Mouse (Mus musculus) liver, embryonic 14.5 days (tissue): ENCODE results near the gene Rhbg. TPM values are rescaled to one million over a fixed set of nuclear protein-coding genes. Genes with fewer than 3 reads are reported as not detected.

Experiments used
- ATAC-seq: fragments of 200-750 bp; cut with Nextera tagmentation; 2 replicates; pipeline ENCODE4 v1.8.0; 2017; ENCODE audit warnings: moderate number of reproducible peaks, mild to moderate bottlenecking, moderate library complexity; ENCODE audit not compliant: insufficient read depth
- DNase-seq, 3 experiments: peaks; one replicate each; pipeline ENCODE4 v3.0.0-alpha.2; 2012 to 2013; ENCODE audit warnings: low read depth in 3 of 3, low spot score in 3 of 3
- H3K27ac ChIP-seq: fragments of 300-500 bp; sonication (generic); 2 replicates; pipeline ENCODE4 v1.5.1; 2014; ENCODE audit warnings: moderate library complexity, mild to moderate bottlenecking, control low read depth, inconsistent platforms
- H3K27me3 ChIP-seq: fragments of 300-500 bp; sonication (generic); 2 replicates; pipeline ENCODE4 v1.6.1; 2014; ENCODE audit warnings: mild to moderate bottlenecking, low read length, moderate library complexity; ENCODE audit not compliant: control insufficient read depth, insufficient read depth
- H3K36me3 ChIP-seq: fragments of 300-500 bp; sonication (generic); replicated peaks from 2 replicates; pipeline ENCODE4 v1.6.1; 2014; ENCODE audit warnings: low read depth; ENCODE audit not compliant: control insufficient read depth, insufficient read depth
- H3K4me1 ChIP-seq, 2 experiments: fragments of 200-500 bp in 1 of 2; fragments of 300-500 bp in 1 of 2; sonication (generic) in 1 of 2; replicated peaks; 2 replicates each; pipeline ENCODE4 v1.6.1; 2012 to 2014; ENCODE audit warnings: antibody characterized with exemption in 1 of 2, inconsistent platforms in 1 of 2, low read length in 1 of 2; ENCODE audit not compliant: control insufficient read depth in 2 of 2, insufficient read depth in 2 of 2
- H3K4me2 ChIP-seq: fragments of 300-500 bp; sonication (generic); 2 replicates; pipeline ENCODE4 v1.6.1; 2014; ENCODE audit warnings: low read depth, mild to moderate bottlenecking, control low read depth, moderate library complexity
- H3K4me3 ChIP-seq, 2 experiments: fragments of 200-500 bp in 1 of 2; fragments of 300-500 bp in 1 of 2; sonication (generic) in 1 of 2; 2 replicates each; pipeline ENCODE4 v1.5.1; 2012 to 2014; ENCODE audit warnings: low read depth in 2 of 2, low read length in 2 of 2, mild to moderate bottlenecking in 2 of 2, control low read depth in 1 of 2, inconsistent platforms in 1 of 2, moderate library complexity in 1 of 2; ENCODE audit not compliant: insufficient read depth in 1 of 2
- H3K9ac ChIP-seq: fragments of 300-500 bp; sonication (generic); replicated peaks from 2 replicates; pipeline ENCODE4 v1.6.1; 2014; ENCODE audit warnings: mild to moderate bottlenecking, control low read depth, moderate library complexity
- H3K9me3 ChIP-seq: fragments of 300-500 bp; sonication (generic); 2 replicates; pipeline ENCODE4 v1.6.1; 2016; ENCODE audit warnings: low read length, mixed read lengths; ENCODE audit not compliant: control insufficient read depth
- CTCF ChIP-seq: IDR thresholded peaks from 2 replicates; pipeline ENCODE4 v1.5.1; 2016; ENCODE audit warnings: antibody characterized with exemption, low read depth, control low read depth
- EP300 ChIP-seq: IDR thresholded peaks from 2 replicates; pipeline ENCODE4 v1.6.1; 2016; ENCODE audit warnings: antibody characterized with exemption, low read depth
- WGBS: fragments of 180-500 bp; shearing (Covaris S2); extraction: QIAGEN DNeasy Blood & Tissue Kit; methylation state at CpG from one replicate; pipeline ENCODE4 v1.1.7; 2014; ENCODE audit not compliant: insufficient replicate concordance; 5-methylcytosine and 5-hydroxymethylcytosine counted together
- polyA plus RNA-seq, 2 experiments: library from polyadenylated mRNA; depleted of rRNA in 1 of 2; stranded (reverse) in 1 of 2; unstranded in 1 of 2; fragments of >200 nt; fragmentation: Nextera tagmentation in 1 of 2; extraction: Ambion mirVana in 1 of 2; gene quantifications; 2 replicates each; pipeline versions ENCODE4 v1.2.1 to v1.2.3; 2012 to 2014

The Rhbg gene
- polyA plus RNA-seq, 2 experiments, result 5.6 to 7.6 TPM

DNA sequence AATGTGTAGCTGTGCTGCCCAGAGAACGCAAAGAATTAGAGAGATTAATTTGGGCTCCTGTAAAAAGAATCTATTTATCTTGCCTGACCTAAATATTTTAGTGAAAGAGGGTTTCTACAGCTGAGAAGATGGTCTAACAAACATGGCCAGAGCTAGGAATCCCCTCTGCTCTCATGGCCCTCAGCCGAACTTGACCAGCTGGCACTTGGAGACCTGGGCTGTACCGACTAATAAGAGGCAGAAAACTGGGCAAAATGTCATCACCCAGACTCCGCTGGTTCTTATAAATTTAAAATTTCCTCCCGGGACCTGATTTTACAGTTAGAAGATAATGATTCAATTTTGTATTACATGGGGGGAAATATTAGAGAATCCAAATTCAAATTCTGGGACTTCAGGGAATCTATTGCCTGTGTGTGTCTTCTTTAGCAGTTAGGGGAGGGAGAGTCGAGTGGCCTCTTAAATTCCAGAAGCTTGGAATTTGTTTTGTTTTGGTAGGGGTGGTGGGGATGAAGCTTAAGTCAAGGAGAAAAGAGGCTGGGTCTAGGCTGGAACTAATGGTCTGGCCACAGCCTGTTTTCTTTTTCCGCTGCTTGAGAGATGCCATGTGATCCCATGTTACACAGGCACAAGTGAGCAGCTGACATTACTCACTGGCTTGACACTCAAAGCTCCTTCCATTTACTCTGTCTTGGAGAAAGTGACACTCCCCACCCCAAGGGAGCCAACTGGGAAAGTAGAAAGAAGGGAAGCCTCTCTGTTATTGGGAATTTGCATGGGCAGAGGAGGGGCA, 37.8 kb downstream of the Rhbg start:
- Histone ChIP-seq H3K4me3 (no peak overlapping the region), H3K4me2 (no peak overlapping the region), H3K27me3 (peaks cover 86% of the 10 kb centered on the region), H3K36me3 (no peaks in the 10 kb centered on the region), H3K27ac (no peak overlapping the region), H3K9me3 (no peaks in the 10 kb centered on the region), H3K9ac (no peak overlapping the region), H3K4me1 (peaks cover 0 to 10% of the 10 kb centered on the region in 2 experiments; a peak in 2 of 4 replicates)
- TF ChIP-seq EP300 (no peak), CTCF (no peak)
- DNase-seq (no peak), ATAC-seq (no peak)
- 12% methylated on average over 7 of the region's 7 CpGs for WGBS

DNA sequence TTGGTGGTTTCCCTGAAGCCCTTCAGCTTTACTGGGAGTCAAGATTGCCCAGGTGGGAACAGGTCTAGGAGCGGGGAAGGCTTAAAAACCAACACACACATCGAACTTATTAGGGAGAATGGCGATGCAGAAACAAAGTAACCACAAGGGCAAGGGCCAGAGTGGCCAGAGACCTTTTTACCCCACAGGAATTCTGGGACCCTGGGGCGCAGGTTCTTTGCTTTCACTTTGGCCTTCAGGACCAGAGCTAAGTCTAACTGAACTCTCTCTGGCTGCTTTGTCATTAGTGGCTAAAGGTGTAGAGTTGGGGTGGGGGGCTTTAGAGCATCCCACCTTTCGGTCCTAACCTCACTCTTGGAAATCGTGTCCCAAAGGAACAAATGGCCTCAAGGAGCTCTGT, 38.4 kb downstream of the Rhbg start:
- Histone ChIP-seq H3K27me3 (peaks cover 88% of the 10 kb centered on the region), H3K27ac (no peak overlapping the region), H3K9me3 (no peaks in the 10 kb centered on the region), H3K9ac (no peak overlapping the region), H3K36me3 (no peaks in the 10 kb centered on the region), H3K4me3 (no peak overlapping the region), H3K4me1 (peaks cover 0 to 10% of the 10 kb centered on the region in 2 experiments; a peak in 2 of 4 replicates), H3K4me2 (no peak overlapping the region)
- no peak for DNase-seq
- WGBS, result 4% methylated on average over 6 of the region's 6 CpGs
- no peak for TF ChIP-seq CTCF
- ATAC-seq, result no peak

DNA sequence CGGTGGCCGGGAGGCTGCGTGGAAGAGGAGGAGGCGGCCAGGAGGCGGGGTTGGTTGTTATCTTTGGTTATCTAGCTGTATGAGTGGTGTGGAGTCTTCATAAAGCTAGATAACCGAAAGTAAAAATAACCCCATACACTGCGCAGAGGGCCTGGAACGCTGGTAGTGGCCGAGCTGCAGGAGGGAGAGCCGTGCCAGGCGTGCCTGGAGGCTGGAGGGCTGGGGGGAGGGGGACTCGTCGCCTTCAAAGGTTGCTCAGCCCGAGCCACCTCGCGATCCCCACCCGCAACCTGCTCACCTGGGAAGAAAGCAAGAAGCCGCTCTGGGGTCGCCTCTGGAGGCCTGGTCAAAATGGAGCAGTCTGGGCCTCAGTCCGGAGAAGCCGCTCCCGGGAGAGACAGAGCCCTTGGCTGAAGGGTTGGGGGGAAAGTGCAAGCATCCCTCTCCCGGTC, 38.9 kb downstream of the Rhbg start:
- H3K9ac ChIP-seq, result no peak overlapping the region
- no peaks in the 10 kb centered on the region for H3K36me3 ChIP-seq
- ATAC-seq (no peak), DNase-seq (no peak)
- peaks cover 90% of the 10 kb centered on the region for H3K27me3 ChIP-seq
- TF ChIP-seq CTCF (no peak), EP300 (no peak)
- H3K9me3 ChIP-seq, result no peaks in the 10 kb centered on the region
- H3K4me3 ChIP-seq, result peak overlapping the region in 1 of 2 experiments; percentile 33; a peak in 3 of 4 replicates
- H3K4me1 ChIP-seq, result peaks cover 0 to 10% of the 10 kb centered on the region in 2 experiments; a peak in 2 of 4 replicates
- 2% methylated on average over 23 of the region's 23 CpGs for WGBS
- H3K27ac ChIP-seq, result no peak overlapping the region
- peak overlapping the region; percentile 51 for H3K4me2 ChIP-seq

DNA sequence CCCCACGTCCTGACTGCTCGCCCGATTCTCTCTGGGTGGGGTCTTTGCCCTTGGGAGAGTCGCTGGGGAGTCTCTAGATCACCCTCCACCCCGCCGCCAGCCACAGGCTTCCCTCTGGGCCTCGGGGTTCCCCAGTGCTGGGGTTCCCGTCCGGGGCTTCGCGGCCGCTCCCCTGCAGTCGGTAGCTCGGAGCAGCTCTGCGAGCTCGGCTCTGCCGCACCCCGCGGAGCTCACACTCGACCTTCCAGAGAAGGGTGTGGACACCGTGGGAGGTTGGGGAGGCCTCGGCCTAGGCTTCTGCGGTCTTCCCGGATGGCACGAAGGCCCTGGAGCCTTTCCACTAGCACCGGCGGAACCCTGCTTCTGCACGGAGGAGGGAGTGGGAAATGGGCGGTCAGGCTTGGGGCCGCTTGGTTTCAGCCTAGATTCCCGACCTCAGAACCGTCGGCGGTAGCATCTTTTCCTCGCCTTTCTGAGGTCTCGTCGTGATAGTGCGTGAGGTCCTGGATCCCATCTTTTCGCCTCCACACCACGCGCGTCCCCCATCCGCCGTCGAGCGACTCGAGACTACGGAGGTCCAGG, 39.4 kb downstream of the Rhbg start:
- Histone ChIP-seq H3K4me2 (peak overlapping the region; percentile 51), H3K36me3 (no peaks in the 10 kb centered on the region), H3K9me3 (no peaks in the 10 kb centered on the region), H3K9ac (no peak overlapping the region), H3K4me1 (peaks cover 0 to 10% of the 10 kb centered on the region in 2 experiments; a peak in 2 of 4 replicates), H3K27ac (no peak overlapping the region), H3K4me3 (peak overlapping the region in 1 of 2 experiments; percentile 33; a peak in 3 of 4 replicates), H3K27me3 (peaks cover 90% of the 10 kb centered on the region)
- 2% methylated on average over 48 of the region's 48 CpGs for WGBS
- TF ChIP-seq CTCF, result no peak
- no peak for TF ChIP-seq EP300
- ATAC-seq (no peak), DNase-seq (no peak)
